Mouse (Mus musculus) midbrain, postnatal 0 days (tissue): Measurements from ENCODE around the gene E2f7. TPM values are rescaled to one million over a fixed set of nuclear protein-coding genes. Genes with fewer than 3 reads are reported as not detected.
A peak's percentile ranks its signal among the peaks of the same experiment; 100 is the strongest.

Source experiments
- ATAC-seq: fragments of 200-750 bp; cut with Nextera tagmentation; 2 replicates; pipeline ENCODE4 v1.8.0; 2017; ENCODE audit warnings: moderate number of reproducible peaks, mild to moderate bottlenecking, moderate TSS enrichment, moderate library complexity; ENCODE audit not compliant: low FRiP score
- DNase-seq: peaks from one replicate; pipeline ENCODE4 v3.0.0-alpha.2; 2015; ENCODE audit warnings: low spot score
- H3K27ac ChIP-seq: fragments of 300-500 bp; sonication (generic); 2 replicates; pipeline ENCODE4 v1.5.1; 2014; ENCODE audit warnings: low read depth, mild to moderate bottlenecking, low read length, mixed read lengths
- H3K27me3 ChIP-seq: fragments of 300-500 bp; sonication (generic); 2 replicates; pipeline ENCODE4 v1.6.1; 2014; ENCODE audit warnings: low read length, control low read depth, mixed read lengths; ENCODE audit not compliant: insufficient read depth
- H3K36me3 ChIP-seq: fragments of 300-500 bp; sonication (generic); 2 replicates; pipeline ENCODE4 v1.6.1; 2014; ENCODE audit warnings: low read length, control low read depth, mixed read lengths; ENCODE audit not compliant: insufficient read depth
- H3K4me1 ChIP-seq: fragments of 300-500 bp; sonication (generic); 2 replicates; pipeline ENCODE4 v1.6.1; 2014; ENCODE audit warnings: mild to moderate bottlenecking, control low read depth, antibody characterized with exemption, low read length, mixed read lengths; ENCODE audit not compliant: insufficient read depth
- H3K4me2 ChIP-seq: fragments of 300-500 bp; sonication (generic); 2 replicates; pipeline ENCODE4 v1.6.1; 2014; ENCODE audit warnings: low read depth, mild to moderate bottlenecking, low read length, mixed read lengths; ENCODE audit not compliant: poor library complexity, severe bottlenecking
- H3K4me3 ChIP-seq: fragments of 300-500 bp; sonication (generic); 2 replicates; pipeline ENCODE4 v1.5.1; 2014; ENCODE audit warnings: low read depth, mild to moderate bottlenecking, low read length, moderate library complexity
- H3K9ac ChIP-seq: fragments of 300-500 bp; sonication (generic); replicated peaks from 2 replicates; pipeline ENCODE4 v1.6.1; 2014; ENCODE audit warnings: mild to moderate bottlenecking, low read length, moderate library complexity, mixed read lengths; ENCODE audit not compliant: poor library complexity, severe bottlenecking
- H3K9me3 ChIP-seq: fragments of 300-500 bp; sonication (generic); 2 replicates; pipeline ENCODE4 v1.6.1; 2016; ENCODE audit warnings: low read length, control low read depth
- CTCF ChIP-seq: IDR thresholded peaks from 2 replicates; pipeline ENCODE4 v1.5.1; 2016; ENCODE audit warnings: antibody characterized with exemption, mild to moderate bottlenecking
- WGBS: fragments of 180-500 bp; shearing (Covaris S2); extraction: QIAGEN DNeasy Blood & Tissue Kit; methylation state at CpG from one replicate; pipeline ENCODE4 v1.1.7; 2014; 5-methylcytosine and 5-hydroxymethylcytosine counted together
- polyA plus RNA-seq: library from polyadenylated mRNA; unstranded; fragments of >200 nt; fragmentation: Nextera tagmentation; extraction: Ambion mirVana; gene quantifications from 2 replicates; pipeline ENCODE4 v1.2.1, GENCODE M21; 2015
- total RNA-seq: library from RNA; depleted of rRNA; stranded (reverse); fragments of >200 nt; gene quantifications from 2 replicates; pipeline ENCODE4 v1.2.3, GENCODE M21; 2014

The E2f7 gene
- total and polyA plus RNA-seq, 2 experiments from 2014 or later = 1.4 to 2.3 TPM

GRCm38 (mm10) chr10:110795206-110795796 is 50.1 kb downstream of the E2f7 start:
- 89% methylated on average over 9 of the region's 9 CpGs for WGBS
- DNase-seq (no peak), ATAC-seq (no peak)
- no peak overlapping the region for H3K4me3 ChIP-seq
- no peaks in the 10 kb centered on the region for H3K4me1 ChIP-seq
- H3K4me2 ChIP-seq = peak overlapping the region; percentile 44
- no peaks in the 10 kb centered on the region for H3K27me3 ChIP-seq
- no peak overlapping the region for H3K27ac ChIP-seq
- H3K36me3 ChIP-seq = no peaks in the 10 kb centered on the region
- no peak overlapping the region for H3K9ac ChIP-seq
- TF ChIP-seq CTCF = peak; percentile 57
- no peaks in the 10 kb centered on the region for H3K9me3 ChIP-seq

- Histone ChIP-seq H3K27me3 (no peaks in the 10 kb centered on the region), H3K27ac (no peak overlapping the region), H3K4me1 (no peaks in the 10 kb centered on the region), H3K36me3 (no peaks in the 10 kb centered on the region), H3K4me3 (no peak overlapping the region), H3K4me2 (no peak overlapping the region), H3K9ac (no peak overlapping the region), H3K9me3 (no peaks in the 10 kb centered on the region)
- no peak for ATAC-seq
- WGBS = 84% methylated on average over 3 of the region's 3 CpGs
- TF ChIP-seq CTCF = no peak
- DNase-seq = no peak
These were observed 56.1 kb downstream of the E2f7 start for GRCm38 (mm10) chr10:110801296-110801695.

DNA sequence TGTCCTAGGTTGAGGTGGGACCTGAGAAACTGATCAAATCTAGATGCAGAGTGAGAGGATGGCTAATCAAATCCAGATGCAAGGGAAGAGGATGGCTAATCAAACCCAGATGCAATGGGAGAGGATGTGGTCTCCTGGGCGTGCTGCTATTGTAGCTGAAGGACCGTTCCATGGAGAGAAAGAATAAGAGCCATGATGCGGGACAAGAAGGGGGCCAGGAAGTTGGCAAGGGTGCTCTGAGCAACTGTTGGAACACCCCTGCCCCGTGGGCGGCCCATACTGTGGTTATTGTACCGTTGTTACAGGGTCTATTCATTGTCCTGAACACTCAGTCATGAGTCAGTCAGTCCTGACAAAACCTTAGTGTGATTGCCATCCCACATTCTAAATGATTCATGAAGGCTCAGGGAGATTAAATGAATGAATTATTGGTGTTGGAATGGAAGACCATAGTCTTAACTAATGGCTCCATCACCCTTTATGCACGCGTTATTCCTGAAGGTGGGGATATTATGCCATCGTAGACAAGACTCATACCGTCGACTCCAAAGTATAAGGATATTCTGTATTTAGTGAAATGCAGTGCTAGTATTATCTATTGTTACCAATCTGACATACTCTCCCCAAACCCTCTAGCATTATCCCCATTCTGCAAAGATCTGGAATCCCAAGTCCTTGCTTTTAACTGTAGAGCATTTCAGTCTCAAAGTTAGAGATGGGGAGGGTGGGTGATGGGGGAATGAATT is 59.2 kb downstream of the E2f7 start:
- Histone ChIP-seq H3K36me3 (no peaks in the 10 kb centered on the region), H3K9me3 (no peaks in the 10 kb centered on the region), H3K27me3 (no peaks in the 10 kb centered on the region), H3K4me1 (no peaks in the 10 kb centered on the region), H3K27ac (no peak overlapping the region), H3K4me3 (no peak overlapping the region), H3K4me2 (no peak overlapping the region), H3K9ac (no peak overlapping the region)
- DNase-seq = no peak
- WGBS = 78% methylated on average over 11 of the region's 11 CpGs
- no peak for ATAC-seq
- TF ChIP-seq CTCF = peak; percentile 50

GRCm38 (mm10) chr10:110805025-110805740 is 59.9 kb downstream of the E2f7 start:
- no peak for TF ChIP-seq CTCF
- H3K4me2 ChIP-seq = no peak overlapping the region
- H3K9me3 ChIP-seq = no peaks in the 10 kb centered on the region
- H3K4me1 ChIP-seq = no peaks in the 10 kb centered on the region
- no peak overlapping the region for H3K27ac ChIP-seq
- ATAC-seq (no peak), DNase-seq (no peak)
- no peaks in the 10 kb centered on the region for H3K36me3 ChIP-seq
- WGBS = 72% methylated on average over 5 of the region's 5 CpGs
- H3K4me3 ChIP-seq = no peak overlapping the region
- no peak overlapping the region for H3K9ac ChIP-seq
- no peaks in the 10 kb centered on the region for H3K27me3 ChIP-seq

DNA sequence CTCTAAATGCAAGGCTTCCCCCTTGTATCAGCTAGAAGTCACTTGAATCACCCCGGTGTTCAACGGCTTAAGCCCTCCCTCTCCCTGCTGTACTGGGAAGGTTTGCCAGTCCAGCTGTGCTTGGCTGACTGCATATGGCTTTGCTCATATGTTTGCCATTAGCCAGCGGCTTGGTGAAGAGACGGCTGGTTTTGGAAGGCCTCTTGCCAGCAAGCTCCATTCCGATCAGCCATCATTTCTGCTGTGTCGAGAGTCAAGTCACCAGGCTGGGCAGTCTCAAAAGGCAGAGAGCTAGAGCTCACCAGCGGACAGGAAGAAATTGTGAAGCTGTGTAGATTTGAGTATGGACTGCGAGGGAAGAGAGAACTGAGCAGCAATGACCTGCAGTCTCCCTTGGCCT is 61.2 kb downstream of the E2f7 start:
- no peak for TF ChIP-seq CTCF
- no peaks in the 10 kb centered on the region for H3K36me3 ChIP-seq
- no peaks in the 10 kb centered on the region for H3K27me3 ChIP-seq
- no peaks in the 10 kb centered on the region for H3K9me3 ChIP-seq
- no peak overlapping the region for H3K4me3 ChIP-seq
- no peaks in the 10 kb centered on the region for H3K4me1 ChIP-seq
- no peak for DNase-seq
- no peak overlapping the region for H3K9ac ChIP-seq
- no peak overlapping the region for H3K27ac ChIP-seq
- H3K4me2 ChIP-seq = no peak overlapping the region
- no peak for ATAC-seq
- 82% methylated on average over 8 of the region's 8 CpGs for WGBS

GRCm38 (mm10) chr10:110810528-110810927 is 65.3 kb downstream of the E2f7 start:
- H3K9me3 ChIP-seq = no peaks in the 10 kb centered on the region
- no peak overlapping the region for H3K4me3 ChIP-seq
- H3K9ac ChIP-seq = no peak overlapping the region
- H3K4me1 ChIP-seq = no peaks in the 10 kb centered on the region
- H3K27me3 ChIP-seq = no peaks in the 10 kb centered on the region
- DNase-seq (no peak), ATAC-seq (no peak)
- H3K4me2 ChIP-seq = no peak overlapping the region
- TF ChIP-seq CTCF = no peak
- 62% methylated on average over 2 of the region's 2 CpGs for WGBS
- H3K27ac ChIP-seq = no peak overlapping the region
- no peaks in the 10 kb centered on the region for H3K36me3 ChIP-seq
